Mouse (Mus musculus): ENCODE data around the gene Sema3g.

Sema3g gene

DNA sequence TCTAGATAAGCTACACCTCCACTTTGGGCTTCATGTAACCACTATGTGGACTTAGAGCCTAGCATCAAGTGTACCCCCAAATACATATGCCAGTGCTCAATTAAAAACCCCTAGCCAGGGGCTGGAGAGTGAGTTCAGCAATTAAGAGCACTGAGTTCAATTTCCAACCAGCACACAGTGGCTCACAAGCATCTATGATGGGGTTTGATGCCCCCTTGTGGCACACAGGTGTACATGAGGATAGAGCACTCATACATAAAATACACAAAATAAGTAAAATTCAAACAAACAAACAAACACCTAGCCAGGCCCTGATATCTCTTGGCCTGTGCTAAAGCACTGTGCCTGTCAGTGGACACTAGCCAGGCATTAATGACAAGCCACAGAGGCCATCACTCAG lies 21.7 kb upstream of the Sema3g start:
- DNase-seq (ENCODE audit: extremely low spot score, low spot score), result no peak

DNA sequence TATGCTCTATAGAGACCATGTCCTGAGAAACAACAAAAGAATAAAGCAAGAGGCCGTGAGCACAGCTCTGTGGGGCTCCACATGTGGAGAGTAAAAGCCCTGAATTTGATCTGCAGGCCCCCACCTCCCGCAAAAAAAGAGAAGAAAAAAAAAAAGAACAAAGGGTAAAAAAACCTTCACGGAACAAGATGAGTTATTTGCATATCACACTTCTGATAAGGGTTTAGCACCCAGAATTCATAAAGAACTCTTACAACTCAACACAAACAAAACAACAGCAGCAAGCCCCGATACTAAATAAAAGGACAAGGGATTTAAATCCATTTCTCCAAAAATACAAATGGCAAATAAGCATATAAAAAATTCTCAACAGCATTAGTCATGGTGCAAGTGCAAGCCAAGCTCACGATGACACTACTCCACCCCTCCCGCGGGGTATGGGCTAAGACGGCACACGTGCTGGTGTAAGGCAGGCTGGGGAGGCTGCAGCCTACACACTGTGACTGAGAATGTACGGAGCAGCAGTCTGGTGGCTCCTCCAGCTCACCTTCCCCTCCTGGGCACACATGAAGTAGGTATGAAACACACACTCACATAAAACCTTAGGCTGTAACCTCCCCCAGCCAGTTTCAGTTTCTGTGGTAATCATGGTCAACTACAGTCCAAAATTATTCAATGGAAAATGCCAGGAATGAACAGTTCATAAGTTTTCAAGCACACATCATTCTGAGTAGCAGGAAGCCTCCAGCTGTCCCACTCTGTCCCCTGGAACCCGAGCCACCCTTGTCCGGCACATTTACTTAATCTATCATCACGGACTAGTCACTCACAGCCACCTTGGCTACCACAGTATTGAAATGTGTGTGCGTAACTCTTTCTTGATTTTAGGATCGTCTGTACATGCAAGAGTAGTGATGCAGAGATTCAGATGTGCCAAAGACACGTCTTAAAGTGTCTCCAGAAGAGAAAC lies 19.8 kb upstream of the Sema3g start:
- DNase-seq (ENCODE audit: extremely low spot score, low spot score), result no peak

DNA sequence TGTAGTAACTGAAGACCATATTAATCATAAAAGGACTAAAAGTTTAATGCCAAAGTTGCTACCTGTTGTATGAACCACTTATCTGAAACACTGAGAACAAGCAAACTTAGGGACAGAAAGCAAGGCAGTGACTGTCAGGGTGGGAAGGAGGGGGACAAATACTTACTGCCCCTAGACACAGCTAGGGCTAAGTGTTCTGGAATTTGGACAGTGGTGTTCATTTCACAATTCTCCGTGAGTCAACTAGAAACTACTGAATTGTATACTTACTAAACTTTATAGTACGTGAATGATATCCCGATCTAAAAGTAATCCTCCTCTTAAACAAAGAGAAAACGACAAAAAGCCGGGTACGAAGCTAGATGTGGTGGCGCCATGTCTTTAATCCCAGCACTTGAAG lies 18.1 kb upstream of the Sema3g start:
- no peak for DNase-seq (ENCODE audit: extremely low spot score, low spot score)

- no peak for DNase-seq (ENCODE audit: extremely low spot score, low spot score)
Measured at GRCm38 (mm10) chr14:31200038-31200437, 17.6 kb upstream of the Sema3g start.

DNA sequence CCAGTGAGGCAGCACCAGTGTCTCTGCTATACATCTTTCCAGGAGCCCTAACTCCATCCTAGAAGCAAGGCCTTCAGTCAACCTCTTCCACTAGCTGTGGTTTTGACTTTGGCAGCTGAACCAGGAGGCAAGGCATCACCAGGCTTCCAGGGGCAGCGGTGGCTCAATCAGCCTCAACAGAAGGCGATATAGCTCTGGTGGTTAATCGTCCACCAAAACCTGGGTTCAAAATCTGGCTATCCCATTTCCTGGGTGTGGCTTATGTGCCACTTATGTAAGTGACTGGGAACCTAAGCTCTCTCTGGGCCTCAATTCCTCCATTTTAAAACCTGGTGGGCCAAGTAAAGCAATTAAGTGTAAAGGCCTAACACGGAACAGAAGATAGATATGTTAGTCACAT lies 12.8 kb upstream of the Sema3g start:
- DNase-seq (ENCODE audit: extremely low spot score, low spot score), result no peak

- no peak for DNase-seq (ENCODE audit: extremely low spot score, low spot score)
Measured at GRCm38 (mm10) chr14:31205244-31205561, 12.5 kb upstream of the Sema3g start.

GRCm38 (mm10) chr14:31205562-31206467 lies 11.8 kb upstream of the Sema3g start:
- DNase-seq (ENCODE audit: extremely low spot score, low spot score), result peak; percentile 62

DNA sequence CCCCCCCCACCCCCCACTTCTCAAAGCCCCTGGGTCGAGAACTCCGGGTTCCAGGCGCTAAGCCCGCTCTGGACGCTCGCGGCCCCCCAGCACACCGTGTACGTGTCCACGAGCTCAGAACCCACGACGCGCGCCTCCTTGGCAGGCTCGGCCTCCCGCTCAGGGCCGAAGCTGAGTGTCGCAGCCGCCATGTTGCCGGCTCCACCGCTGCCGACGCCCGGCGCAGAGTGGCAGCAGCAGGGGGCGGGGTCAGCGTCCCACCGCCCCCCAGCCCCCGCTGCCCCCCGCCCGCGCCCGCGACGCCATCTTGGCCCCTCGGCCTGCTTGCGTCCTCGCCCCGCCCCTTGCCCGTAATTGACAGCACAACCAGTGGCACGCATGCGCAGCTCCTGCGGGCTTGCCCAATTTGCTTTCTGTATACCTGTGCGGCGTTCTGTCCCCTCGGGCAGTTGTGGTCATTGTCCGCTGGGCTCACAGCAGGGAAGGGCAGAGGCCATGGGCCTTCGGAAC lies 11.1 kb upstream of the Sema3g start:
- DNase-seq (ENCODE audit: extremely low spot score, low spot score), result peak; percentile 93

DNA sequence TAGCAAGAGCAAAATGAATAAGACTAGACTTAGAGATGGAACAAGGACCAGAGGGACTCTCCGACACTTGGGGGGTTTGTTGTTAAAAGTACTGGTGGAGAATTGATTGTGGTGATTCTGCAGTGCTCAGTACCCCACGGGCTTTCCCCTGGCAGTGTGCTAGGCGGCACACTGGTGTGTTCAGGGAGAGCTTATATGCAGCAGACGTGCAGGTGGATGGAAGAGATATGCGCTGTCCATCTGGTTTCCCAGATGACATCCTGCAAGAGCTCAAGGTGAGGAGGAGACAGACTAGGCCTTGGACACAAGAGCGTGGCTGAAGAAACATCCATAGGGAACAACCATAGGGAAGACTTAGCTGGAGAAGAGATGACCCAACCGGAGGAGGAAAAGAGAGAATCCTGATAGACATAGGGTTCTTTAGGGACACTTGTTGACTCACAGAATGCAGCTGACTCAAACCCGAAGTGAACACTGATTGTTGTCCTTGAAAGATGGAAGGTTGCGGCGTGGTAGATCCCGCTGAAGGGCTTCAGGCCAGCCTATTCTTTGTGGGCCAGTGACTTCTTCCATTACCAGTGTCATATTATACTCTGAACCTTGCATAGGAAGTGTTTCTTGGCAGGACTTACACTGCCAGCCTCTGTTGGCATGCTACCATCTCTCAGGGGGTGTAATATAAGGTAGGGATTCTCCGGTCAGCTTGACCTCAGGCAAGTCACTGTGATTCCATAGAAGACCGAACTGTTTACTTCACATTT lies 10.4 kb upstream of the Sema3g start:
- no peak for DNase-seq (ENCODE audit: extremely low spot score, low spot score)

- DNase-seq (ENCODE audit: extremely low spot score, low spot score), result no peak
Measured at GRCm38 (mm10) chr14:31208084-31208483, 9.6 kb upstream of the Sema3g start, which contains the start of gene Tnnc1. Tnnc1 (plus strand) TSS chr14:31208312.

DNA sequence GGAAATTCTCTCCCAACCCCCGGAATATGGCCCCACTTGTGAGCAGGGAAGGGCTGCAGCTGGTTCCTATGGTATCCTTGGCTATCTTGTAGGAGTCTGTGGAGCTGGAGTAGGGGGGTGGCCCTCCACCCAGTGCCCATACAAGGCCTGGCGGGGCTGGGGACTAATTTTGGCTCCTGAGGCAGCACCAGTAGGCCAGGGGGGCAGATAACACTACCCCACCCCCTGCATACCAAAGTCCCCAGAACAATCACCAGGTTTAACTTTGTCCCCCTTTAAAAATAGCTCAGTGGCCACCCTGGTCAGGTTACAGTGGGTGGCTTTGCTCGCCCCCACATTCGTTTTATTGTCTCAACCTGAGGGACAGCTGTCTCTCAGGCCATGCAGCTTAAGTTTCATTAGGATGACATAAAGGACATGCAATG lies 8.5 kb upstream of the Sema3g start:
- DNase-seq (ENCODE audit: extremely low spot score, low spot score), result no peak

- no peak for DNase-seq (ENCODE audit: extremely low spot score, low spot score)
Measured at GRCm38 (mm10) chr14:31211854-31212253, 5.8 kb upstream of the Sema3g start.

GRCm38 (mm10) chr14:31212499-31212898 lies 5.2 kb upstream of the Sema3g start:
- no peak for DNase-seq (ENCODE audit: extremely low spot score, low spot score)

DNA sequence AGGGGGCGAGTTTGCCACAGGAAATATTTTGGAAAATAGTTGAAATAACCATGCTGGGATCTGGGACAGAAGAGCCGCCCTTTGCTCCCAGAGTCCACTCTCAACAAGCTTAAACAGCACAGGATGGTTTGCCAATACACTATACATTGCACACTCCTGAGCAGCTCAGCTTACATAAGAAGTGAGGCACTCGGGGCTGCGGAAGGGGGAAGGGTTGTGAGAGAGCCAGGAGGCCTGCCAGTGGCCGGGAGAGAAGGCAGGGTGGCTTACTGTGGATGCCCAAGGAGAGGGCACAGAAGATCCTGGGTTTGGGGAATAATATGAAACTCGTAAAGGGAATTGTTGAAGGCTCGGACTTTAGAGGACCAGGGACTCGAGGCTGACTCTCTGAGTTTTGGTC lies 3.8 kb upstream of the Sema3g start:
- no peak for DNase-seq (ENCODE audit: extremely low spot score, low spot score)

DNA sequence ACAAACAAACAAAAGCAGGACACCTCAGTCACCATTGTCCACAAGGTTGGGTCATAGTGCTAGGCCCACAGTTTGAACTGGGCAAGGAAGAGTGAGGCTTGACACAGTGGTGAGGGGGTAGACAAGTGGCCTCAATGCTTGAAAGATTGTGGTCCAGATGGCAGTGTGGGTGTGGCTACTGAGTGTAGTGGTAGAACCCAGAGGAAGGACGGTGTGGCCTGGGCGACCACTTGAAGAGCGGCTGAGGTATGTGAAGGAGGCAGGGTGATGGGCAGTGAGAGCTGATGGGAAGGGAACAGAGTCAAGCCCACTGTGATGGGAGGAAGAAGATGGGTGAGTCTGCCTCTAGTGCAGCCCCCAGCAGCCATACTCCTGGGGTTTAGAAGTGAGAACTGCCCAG lies 3.0 kb upstream of the Sema3g start:
- DNase-seq (ENCODE audit: extremely low spot score, low spot score), result no peak

GRCm38 (mm10) chr14:31215157-31216002 lies 2.3 kb upstream of the Sema3g start:
- peak; percentile 63 for DNase-seq (ENCODE audit: extremely low spot score, low spot score)

DNA sequence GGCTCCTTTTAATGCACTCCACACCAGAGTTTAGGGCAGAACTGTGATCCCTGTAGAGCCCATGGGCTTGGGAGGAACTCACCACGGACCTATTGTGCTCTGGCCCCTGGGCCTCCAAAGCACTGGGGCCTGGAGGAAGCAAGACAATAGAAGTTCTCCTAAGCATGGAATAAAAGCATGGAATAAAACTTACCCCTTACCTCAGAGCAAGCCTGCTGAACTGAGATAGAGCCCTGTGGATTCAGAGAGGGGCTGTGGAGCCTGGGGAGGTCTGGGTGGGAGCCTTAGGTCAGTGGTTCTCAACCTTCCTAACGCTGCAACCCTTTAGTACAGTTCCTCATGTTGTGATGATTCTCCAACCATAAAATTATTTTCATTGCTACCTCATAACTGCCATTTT lies 814 bp upstream of the Sema3g start, which contains the start of gene Nisch:
Gene Nisch (minus strand): TSS at position 101 of the 400 bp plus-strand sequence.
- DNase-seq (ENCODE audit: extremely low spot score, low spot score), result no peak

DNA sequence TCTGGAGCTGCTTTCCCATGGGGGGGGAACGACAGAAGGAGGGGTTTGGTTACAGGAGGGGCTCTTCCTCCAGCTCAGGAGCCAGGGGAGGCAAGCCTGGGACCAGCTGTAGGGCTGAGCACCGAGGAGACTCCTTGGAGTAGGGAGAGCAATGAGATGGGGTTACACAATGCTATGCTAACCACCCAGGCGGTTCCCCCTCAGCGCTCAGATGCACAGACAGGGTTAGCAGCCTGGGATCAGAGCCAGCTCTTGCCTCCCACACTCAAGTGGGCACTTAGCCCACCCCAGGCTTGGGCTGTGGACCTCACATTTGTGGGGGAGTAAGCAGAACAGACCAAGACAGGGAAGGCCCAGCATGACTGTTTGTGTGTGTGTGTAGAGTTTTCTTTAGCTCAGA lies 9.3 kb downstream of the Sema3g start:
- no peak for DNase-seq (ENCODE audit: extremely low spot score, low spot score)

GRCm38 (mm10) chr14:31228234-31228633 lies 10.6 kb downstream of the Sema3g start:
- no peak for DNase-seq (ENCODE audit: extremely low spot score, low spot score)

DNA sequence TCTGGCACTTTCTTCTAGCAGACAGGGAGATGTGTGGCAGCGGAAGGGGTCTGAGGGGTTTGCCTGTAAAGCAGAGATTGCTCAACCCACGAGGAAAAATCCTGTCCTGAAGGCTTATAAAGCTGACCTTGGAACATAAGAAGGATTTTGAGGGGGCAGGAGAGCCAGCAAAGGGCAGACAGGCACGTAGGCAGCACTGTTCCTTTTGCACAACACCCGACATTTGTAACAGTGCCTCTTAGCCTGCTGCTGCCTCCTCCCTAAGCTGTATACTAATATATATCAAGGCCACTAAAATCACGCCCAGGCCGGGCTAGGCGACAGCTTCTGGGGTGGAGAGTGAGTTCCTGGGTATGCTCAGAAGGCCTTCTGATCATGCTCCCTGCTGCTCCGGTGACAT lies 12.8 kb downstream of the Sema3g start:
- DNase-seq (ENCODE audit: extremely low spot score, low spot score), result no peak
